Mouse (Mus musculus): ENCODE results near the gene Slc31a1.

Gene Slc31a1

DNA sequence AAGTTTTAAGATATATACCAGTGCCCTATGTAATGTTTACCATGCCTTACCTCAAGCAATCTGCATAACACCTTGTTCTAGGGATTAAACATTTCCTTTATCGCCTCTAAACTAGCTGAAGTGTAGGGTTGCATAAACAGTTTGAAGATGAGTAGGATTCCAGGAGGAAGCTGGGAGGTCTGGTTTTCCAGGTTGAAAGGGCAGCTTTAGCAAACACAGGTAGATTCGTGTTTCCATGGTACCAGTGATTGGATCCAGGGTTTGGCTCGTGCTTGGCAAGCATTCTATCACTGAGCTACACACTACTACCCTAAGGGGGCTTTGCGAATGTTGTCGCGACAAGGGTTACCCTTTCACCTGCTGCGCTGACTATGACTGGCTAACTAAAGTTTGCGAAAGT, 3.8 kb downstream of the Slc31a1 start:
- DNase-seq (ENCODE audit: low spot score): no peak

DNA sequence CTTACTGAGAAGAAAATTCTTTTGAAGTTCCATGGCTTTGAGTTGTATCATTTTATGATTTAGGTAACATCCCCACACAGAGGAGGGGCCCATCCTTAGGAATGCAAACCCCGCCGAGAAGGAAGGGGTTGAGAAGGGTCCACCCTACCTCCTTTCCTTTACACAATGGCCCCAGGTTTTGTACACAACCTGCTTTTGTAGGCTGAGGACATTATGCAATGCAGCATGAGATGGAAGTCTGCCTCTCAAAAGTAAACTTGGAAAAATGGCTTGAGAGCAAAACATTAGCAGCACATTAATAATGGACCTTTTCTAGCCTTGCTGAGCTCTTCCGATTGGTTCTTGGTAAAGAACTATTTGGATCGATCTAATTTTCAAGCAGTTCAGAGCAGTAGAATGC, 5.8 kb downstream of the Slc31a1 start:
- DNase-seq (ENCODE audit: low spot score): no peak

DNA sequence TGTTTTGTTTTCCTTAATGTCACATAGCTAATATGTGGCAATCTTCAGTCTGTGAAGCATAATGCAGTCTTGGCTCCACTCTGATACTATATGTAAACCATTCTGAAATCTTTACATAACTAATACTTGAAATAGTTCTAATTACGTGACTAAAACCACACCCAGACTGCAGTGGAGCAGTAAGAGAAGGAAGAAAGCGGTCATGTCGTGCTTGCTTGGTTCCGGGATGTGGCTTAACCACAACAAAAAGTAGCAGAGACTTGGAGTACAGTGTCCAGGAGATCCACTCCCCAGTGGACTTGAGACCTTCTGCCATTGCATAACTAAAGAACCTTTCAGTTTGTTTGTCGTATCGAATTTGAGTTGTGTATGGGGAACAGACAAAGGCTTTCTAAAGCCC, 7.1 kb downstream of the Slc31a1 start:
- no peak for DNase-seq (ENCODE audit: low spot score)

DNA sequence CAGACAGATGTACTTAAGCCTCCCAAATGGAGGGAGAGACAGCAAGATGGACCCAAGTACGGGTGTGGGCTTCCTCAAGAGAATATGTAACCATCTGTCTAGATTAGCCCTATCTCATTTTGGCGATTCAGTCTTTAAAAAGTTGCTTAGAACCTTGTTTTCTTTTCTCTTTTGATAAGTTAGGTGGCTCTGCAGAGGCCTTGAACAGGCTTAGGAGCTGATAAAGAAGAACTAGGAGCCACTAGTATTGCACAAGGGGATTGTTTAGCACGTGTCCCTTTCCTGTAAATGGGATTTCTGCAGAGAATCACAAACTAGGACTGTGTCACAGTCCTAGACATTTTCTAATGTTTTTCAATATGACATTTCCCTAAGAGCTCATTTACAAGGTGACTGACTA, 8.6 kb downstream of the Slc31a1 start:
- no peak for DNase-seq (ENCODE audit: low spot score)

DNA sequence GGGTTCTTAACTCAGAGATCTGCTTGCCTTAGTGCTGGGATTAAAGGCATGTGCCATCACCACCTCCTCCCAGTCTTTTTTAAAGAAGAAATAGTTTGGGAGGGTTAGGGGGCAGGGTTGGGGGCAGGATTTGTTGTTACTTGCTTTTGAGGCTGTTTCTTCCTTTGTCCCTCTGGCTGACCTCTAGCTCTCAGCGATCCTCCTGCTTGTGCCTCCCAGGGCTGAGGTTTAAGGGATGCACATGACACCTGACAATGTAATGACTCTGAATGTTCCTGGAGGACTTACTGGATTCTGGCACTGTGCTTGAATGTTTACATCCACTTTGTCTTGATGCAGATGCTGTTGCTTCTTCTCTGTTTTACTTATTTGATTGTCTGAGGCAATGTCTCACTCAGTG, 11.9 kb downstream of the Slc31a1 start:
- no peak for DNase-seq (ENCODE audit: low spot score)

DNA sequence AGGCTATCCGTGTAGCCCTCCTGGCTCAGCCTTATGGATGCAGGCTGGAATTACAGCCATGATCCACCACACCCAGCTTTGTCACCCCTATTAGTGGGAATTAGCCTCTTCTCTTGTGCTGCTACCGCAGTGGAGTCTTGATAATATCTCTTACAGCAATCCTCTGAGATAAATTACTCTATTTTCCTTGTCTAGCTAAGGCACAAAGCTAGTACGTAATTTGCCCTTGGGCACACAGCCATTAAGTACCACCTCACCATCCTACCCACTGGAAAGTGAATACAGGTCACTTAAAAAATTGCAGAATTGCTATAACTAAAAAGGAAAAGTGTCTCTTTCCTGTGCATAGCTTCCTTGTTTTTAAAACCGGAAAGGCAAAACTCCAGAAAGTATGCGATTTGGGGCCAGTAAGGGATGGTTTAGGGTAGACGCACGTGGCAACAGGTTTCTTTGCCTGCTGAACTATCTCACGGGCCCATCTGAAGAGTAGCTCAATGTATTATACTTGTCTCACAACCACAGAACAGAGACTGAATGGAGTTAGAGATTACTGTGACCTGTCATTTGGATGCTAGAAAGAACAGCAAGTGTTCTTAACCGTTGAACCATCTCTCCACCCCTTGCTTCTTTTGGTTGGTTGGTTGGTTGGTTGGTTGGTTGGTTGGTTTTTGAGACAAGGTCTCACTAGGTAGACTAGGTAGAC, 12.4 kb downstream of the Slc31a1 start:
- no peak for DNase-seq (ENCODE audit: low spot score)

DNA sequence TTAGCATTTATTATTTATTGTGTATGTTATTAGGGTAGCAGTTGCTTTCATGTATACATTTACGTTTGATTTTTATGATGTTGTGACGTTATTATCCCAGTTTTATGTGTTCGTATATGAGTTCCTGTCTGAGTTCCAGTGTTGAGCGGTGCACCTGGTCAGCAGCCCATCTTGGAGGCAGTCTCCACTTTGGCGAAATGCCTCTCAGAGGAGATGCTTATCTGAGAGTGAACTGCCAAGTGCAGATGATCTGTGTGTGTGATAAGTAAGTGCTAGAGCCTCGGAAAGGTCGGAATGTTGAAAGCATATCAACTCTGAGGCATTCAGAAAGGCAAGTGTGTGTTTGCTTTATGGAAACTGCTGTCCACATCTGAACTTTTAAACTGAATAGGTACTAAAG, 13.1 kb downstream of the Slc31a1 start:
- DNase-seq (ENCODE audit: low spot score): no peak

DNA sequence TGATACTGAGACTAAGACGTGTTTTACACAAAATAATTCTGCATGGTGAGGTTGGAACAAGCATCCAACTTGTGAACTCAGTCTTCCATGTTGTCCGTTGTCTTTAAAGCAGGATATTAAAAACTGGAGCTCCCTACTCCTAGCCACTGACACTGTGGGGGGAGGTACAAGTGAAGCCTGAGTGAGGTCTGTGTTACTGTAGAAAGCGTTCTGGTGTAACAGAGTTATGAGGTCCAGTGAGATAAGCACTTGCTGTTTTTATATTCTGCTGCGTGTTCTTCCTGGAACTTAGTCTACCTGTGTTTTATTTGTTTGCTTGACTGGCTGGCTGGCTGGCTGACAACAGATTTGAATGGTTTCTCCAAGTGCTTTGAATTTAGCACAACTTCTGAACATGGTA, 13.8 kb downstream of the Slc31a1 start:
- DNase-seq (ENCODE audit: low spot score): no peak

DNA sequence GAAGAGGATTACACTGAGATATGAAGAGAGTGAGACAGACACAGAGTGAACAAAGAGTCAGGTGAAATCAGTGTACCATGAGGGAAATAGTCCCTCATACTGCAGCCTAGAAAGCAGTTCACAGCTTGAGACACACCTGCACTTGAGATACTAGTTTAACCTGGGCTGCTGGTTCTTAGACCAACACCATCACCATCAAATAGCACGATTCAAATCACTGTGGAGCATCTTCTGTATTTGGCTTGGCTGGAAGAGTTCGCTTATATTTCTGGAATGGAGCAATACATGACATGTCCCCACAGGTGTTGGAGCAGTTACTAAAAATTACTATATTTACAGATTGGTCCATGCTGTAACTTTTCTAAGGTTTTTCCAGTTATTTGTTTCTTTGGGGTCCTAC, 15.6 kb downstream of the Slc31a1 start:
- no peak for DNase-seq (ENCODE audit: low spot score)

DNA sequence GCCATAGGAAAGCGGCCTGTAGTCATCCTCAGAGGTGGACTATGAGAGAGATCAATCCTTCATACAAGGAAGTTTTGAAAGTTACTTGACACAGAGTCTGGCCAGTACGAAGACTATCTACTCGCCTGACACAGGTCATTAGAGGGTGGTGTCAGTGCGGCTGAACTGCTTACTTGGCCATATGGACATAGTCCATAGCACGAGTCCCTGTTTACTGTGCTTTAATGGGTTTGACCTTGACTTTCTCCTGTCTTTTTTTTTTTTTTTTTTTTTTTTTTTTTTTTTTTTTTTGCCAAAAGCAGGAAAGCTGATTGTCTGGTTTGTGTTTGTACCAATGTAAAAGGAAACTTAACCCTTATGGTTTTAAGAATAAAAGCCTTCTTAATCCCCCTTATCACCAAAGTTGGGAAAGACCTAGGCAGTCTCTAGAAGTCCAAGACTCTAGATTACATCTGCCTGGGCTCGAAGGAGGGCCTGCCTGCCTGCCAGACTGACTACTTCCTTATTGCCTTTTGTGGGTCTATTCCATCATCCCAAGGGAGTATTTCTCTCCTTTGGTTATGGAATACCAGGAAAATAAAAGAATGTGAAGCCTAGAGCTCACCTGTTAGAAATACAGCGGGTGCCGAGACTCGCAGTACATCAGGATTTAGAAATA, 19.3 kb downstream of the Slc31a1 start:
- DNase-seq (ENCODE audit: low spot score): no peak

DNA sequence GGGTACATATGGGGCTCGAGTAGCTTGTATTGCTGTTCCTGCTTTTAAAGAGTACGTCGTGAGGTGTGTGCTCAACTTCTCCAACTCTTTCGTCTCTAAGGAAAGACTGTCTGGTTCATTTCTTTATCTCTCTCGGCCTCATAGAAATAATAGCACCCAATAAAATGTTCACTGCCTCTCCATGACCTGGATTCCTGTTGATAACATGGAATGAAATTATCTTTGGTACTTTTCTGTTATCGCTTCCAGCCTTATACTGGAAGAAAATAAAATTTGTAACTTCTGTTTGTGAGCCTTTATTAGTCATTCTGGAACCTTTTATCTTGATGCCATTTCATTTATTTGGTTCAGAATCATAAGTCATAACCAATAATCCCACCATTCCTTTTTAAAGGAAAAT, 22.7 kb downstream of the Slc31a1 start:
- DNase-seq (ENCODE audit: low spot score): no peak

DNA sequence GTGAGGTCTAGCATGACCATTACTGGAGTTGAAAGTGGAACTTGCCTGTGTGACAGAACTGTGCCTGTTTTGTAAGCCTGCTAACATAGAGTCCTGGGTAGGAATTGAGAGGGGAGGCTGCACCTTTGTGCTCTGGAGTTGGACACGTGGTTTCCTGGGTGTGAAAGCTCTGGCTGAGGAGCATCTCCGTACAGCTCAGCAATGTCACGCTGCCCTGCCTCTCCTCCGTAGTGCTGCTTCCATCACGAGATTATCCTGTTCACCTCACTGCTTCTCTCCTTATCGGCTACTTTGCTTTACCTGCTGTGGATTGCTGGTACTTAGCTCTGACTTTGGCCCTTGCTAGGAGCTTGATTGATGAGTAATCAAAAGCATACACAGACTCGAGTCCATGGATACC, 23.2 kb downstream of the Slc31a1 start:
- no peak for DNase-seq (ENCODE audit: low spot score)

DNA sequence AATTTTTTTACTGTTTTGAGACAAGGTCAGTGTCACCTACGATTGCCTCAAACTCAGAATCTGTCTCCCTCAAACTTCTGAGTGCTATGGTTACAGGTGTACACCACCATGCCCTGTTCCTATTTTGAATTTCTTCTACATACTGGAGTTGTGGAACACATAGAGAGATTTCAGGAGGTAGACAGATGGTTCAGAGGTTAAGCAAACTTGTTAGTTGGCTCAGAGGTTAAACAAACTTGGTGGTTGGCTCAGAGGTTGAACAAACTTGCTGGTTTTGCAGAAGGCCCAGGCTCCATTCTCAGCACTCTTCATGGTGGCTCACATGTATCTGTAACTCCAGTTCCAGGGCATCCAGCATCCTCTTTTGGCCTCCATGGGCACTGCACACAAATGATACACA, 23.6 kb downstream of the Slc31a1 start:
- DNase-seq (ENCODE audit: low spot score): no peak

DNA sequence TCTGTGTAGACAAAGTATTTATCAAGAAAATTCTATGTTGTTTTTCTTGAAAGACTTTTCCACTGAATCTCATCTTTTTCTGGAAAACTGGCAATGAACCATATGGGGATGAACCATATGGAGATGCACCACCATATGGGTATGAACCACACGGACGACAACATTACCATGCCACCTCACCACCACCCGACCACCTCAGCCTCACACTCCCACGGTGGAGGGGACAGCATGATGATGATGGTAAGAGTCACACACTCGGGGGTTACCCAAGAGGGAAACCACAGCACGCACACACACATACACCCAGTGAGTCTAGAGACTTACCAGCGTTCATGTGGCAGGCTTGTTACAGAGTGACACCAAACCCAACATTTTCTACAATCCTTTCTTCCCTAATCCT, 24.9 kb downstream of the Slc31a1 start:
- no peak for DNase-seq (ENCODE audit: low spot score)

DNA sequence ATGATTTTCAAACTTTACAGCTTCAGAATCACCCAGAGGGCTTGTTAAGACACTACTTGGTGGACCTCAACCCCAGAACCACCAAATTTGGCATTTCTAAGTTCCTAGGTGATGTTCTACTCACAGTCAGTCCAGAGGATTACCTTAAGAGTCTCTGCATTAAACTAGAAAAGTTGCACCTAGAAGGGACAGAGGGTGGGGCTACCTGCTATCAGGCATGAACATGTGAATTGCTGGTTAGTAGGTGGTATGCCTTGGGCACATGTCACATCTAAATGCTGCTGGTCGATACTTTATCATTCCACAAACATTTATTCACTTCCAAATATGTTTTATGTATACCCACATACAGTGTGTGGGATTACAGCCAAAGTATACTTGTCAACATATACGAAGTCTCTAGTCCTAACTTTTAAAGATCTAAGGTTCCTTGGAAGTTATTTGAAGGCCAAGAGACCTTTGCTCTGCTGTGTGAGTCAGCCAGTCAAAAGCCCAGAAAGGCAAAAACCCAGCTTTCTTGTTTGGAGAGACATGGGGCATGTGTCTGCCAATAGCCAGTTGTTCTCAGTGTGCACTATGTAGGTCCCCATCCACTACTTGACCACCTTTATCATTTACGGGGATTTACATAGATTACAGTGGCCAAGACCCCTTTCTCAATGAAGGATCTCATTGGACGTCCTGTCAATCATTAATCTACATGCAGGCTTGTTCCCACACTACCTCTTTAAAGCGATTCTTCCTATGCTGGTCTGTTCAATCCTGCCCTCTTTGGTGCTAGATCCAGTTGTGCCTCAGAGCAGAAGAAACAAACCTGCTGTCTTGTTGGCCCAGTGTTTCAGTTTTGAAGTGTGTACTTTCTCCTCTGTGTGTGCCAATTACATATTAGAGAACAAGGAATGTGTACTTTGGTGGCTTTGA, 29.3 kb downstream of the Slc31a1 start:
- no peak for DNase-seq (ENCODE audit: low spot score)

DNA sequence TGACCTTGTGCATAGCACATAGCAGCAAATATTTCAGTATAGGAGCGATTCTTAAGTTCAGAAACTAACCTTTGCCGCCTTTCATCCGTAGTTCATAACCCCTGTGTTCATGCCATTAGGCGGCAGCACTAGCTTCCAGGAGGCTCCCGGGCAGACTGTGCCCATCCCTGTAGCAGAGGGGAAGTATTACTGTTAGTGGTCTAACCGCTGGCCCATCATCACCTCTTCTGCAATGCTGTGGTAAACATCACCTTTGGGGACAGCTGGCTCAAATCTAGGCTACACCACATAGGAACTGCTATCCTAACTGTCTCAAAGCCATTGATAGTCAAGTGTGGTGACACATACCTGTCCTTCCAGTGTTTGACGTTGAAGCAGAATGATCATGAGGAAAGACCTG, 31.4 kb downstream of the Slc31a1 start:
- DNase-seq (ENCODE audit: low spot score): no peak

DNA sequence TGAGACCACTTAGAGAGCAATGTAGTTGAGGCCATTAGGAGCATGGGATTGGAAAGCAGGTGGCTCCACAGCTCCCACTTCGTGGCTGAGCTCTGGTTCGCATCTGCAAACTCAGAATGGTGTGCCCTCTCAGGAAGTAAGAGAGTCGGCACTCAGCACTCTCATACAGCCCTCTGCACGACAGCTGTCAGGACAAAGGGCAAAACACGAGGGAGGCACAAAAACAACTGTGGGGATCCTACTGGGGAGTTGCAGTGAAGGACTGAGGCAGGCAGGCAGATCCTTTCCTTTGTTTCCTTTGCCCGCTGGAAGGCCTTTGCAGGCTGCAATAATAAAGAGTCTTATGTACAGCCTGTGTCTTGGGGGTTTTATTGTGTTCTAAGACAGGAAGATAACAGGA, 32.9 kb downstream of the Slc31a1 start:
- no peak for DNase-seq (ENCODE audit: low spot score)

DNA sequence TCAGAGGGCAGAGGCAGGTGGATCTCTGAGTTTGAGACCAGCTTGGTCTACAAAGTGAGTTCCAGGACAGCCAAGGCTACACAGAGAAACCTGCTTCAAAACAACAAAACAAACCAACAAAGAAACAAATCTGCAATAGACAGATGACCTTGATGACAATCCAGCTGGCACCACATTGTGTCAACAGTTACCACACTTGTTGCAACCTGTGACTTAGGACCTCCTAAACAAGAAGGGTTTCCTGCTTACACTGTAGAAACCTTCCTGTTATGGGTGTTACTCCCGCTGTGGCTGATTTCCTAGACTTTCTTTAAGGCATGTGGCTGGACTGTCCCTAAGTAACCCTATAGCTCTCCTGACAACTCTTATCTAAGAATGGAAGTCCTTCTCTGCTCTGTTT, 35.3 kb downstream of the Slc31a1 start:
- no peak for DNase-seq (ENCODE audit: low spot score)

DNA sequence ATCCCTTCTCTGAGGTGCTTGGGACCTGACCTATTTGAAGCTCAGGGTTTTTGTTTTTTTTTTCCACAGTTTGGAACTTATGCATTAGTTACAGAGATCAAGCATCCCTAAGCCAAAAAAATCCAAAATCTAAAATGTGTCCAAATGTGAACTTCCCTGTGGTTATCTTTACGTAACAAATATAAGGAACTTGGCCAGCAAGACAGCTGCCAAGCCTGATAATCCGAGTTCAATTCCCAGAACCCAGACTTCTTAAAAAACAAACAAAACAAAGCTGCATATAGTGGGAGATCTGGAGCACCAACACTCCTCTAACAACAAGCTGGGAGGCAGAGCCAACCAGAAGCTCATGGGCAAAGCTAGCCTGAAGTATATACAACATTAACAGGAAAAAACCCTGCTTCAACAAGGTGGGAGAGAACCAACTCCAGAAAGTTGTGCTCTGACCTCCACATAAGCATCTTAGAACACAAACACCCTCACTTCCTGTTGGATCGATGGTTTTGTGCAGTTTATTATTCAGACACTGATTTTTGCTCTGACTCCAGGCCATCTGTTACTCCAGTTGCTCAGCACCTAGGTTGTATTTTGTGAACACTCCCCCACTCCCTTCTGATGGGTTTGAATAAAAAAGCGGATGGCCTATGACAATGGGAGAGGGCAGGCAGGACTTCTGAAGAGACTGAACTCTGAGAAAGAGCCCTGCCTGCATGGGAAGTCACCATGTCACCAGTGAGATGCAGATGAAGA, 37.3 kb downstream of the Slc31a1 start:
- DNase-seq (ENCODE audit: low spot score): no peak

DNA sequence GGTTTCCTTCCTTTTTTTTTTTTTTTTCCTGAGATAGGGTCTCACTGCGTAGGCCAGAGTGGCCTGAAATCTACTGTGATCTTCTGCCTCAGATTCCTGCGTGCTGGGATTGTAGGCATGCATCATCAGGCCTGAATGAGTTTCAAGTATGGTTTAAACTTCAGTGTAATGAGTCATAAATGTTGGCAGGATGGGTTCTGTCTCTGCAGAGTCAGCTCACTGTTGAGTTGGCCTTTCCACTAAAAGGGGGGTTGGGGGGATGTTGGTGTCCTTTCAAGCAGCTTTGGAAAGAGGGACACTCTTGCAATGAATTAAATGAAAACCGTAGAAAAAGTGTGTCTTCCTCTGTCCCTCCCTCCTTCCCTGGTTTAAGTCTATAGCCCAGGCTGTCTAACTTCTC, 38.4 kb downstream of the Slc31a1 start:
- no peak for DNase-seq (ENCODE audit: low spot score)

DNA sequence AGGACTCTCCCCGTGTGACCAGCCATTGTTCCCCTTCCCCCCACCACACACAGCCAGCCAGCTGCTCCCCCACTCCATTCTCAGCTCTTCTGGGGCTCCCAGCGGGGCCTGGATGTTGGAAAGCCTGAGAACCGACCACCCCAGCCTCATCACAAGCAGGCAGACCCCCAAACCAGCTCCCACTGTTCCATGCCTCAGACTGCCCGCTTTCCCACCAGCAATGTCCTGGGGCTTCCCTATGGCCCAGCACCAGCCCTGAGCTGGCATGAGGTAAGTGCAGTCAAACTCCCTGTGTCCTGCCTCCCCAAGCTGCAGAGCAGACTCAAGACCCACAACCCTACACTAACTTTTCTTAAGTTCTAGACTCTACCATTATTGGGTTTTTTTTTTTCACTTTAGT, 45.6 kb downstream of the Slc31a1 start:
- no peak for DNase-seq (ENCODE audit: low spot score)

Data from testis, postnatal 10 days (tissue).